Mouse (Mus musculus): Measurements from ENCODE around the gene Fam98a.

Gene Fam98a

DNA sequence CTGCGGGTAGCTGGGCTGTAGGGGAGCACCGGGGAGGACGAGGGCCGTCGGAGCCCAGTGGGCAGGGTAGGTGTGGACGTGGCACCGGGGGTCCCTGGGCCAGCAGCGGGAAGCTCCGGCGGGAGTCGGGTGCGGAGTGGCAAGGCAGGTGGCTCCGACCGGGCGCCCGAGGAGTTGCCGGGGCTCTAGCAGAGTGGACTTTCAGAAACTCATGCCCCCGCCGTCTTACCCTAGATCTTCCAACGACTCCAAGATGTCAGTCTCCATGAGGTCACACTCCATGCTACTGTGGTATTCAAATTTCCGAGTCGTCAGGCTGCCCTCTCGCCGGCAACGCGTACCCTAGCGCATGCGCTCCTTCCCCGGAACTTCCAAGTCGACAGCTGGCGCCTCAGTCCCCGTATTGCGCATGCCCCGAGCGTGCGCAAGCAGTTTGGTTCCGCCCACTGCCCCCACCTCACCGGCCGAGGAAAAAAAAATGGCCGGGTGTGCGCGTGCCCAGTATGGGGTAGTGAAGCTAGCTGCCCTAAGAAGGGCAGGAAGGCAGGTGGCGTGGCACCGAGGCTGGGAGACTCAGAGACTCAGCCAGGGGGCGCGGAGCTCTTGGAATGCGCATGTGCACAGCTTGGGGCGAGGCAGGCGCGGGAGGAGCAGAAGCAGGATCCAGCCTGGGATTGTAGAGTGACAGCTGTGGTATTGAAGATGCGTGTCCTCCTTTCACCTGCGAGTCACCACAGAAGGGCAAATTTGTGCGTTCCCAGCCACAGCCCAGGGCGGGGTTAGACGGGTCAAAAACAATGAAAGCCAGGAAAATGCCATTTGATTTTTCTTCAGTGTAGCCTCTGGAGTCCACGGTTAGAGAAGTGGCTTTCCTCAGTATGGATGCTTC is at the start of gene Fam98a:
Gene Fam98a, minus strand, starts transcription at position 435 of the 889 bp plus-strand sequence.
- DNase-seq, result peak; percentile 98

DNA sequence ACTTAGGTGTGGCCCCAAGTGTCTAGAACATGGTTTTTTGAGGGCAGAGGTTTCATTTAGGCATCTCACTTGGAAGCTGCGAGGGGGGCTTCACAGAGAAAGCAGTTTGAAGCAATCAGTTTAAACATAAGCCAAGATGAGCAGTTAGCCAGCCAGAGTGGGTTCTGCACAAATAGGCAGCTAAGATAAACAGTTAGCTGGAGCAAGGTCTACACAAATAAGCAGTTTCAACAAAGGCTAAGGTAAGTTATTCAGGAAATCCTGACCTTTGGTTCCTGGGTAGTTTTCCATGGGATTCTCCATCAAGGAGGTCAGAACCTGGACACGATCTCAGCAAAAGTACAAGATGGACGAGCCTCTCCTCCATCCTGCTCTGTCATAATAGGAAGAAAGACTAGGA is 46.9 kb upstream of the Fam98a start:
- DNase-seq, result no peak

DNA sequence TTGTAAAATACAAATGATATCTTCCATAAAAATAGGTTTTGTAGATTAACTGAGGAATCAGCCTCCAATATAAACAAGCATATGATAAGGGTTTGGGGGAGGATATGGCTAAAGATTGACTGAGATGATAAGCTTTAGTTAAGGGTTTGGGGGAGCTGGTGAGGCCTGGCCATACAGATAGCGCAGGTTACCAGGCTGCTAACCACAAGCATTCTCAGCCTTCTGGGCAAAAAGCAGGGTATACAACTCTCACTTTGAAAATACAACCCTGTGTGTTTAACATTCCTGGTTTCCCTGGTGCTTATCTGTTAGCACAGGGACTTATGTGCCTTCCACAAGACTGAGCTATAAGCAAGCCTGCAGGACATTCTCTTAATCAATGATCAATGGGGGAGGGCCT is 31.0 kb upstream of the Fam98a start:
- DNase-seq, result no peak

DNA sequence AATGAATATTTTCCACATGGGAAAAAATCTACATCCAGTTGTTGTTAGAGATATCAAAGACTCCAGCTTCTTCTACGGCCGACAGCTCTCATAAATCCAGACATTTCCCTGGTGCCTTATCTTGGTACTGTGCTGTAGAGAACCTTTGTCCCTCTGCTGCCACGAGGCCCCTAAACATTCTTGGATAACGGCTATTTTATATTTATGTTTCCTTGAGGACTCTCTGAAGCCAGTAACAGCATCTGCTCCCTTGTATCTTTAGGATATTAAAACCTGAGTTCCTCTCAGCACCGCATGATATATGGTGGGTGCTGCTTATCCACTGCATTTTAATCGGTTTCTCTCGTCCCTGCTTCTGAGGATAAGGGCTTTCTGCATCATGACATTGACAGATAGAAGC is 23.9 kb upstream of the Fam98a start:
- no peak for DNase-seq

DNA sequence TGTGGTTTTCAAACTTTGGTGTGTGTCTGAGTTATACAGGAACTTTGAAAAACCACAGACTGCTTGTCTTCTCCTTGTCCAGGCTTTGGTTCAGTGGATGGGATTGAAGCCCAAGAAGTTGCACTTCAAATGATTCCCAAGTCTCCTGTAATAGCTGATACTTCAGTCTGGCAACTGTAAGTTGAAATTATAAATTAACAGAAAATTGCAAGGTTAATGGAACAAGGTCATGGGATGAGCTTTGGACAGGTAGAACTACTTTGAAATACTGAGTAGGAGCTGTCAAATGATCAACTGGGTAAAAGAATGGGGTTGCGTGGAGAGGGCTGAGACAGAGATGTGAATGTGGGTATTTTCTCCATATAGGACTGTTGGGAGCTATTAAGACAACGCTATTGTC is 6.3 kb upstream of the Fam98a start:
- no peak for DNase-seq

DNA sequence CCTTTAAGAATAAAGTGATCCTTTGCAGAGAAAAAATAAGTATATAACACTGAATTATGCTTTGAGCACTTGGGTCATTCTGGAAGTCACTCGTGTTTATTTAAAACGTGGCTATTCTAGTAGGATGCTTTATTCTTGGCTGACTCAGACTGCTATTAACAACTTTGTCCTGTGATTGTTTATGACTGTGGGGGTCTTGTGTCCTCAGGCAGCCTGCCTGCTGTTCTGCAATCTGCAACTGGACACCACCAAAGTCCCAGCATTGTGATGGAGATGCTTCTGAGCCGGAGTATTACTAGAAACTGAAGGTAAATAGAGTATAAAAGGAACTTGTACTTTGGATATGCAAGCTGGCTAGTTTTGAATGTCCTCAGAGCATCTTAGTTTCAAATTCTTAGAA is 5.3 kb upstream of the Fam98a start:
- DNase-seq, result no peak

DNA sequence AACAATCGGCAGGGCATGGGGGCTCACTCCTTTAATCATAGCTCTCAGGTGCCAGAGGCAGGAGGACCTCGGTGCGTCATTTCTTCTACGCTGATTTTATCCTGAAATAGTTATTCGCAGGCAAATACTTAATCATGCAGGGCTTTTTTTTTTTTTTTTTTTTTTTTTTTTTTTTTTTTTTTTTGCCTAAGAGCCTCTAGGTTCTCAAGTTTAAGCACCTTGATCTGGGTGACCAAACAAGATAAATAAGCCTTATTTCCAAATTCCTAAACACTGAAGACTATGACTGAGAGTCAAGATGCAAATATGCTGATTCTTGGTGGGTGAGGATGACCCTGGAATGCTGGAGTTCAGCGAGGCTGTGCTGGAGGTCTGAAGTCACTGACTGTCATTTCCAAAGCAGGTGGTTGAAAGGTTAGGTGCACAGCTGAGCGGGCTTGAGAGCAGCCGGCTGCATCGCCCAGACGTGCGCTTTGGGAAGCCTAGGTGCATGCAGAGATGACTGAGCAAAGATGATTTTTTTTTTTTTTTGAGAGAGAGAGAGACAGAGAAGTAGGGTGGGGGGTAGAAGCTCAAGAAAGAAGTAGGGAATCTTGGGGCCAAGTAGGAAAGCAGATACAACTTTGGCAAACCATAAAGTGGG is 854 bp downstream of the Fam98a start:
- DNase-seq, result no peak

DNA sequence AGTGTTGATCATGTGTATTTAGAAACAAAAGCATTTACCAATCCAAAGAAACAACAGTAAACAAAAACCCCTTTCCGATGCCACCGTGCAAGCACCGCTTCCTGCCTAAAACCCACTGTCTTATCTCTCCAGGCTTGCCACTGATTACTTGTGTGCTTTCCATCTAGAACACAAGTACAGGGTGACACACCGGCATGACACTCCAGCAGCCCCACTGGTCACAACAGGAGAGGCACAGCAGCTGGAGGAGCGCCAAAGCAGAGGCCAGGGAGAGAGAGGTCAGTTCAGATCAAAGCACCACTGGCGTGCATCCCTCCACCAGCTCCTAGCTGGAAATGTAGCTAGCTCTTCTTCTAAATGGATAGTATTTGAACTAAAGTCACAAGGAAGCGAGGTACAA is 7.5 kb downstream of the Fam98a start:
- DNase-seq, result no peak

DNA sequence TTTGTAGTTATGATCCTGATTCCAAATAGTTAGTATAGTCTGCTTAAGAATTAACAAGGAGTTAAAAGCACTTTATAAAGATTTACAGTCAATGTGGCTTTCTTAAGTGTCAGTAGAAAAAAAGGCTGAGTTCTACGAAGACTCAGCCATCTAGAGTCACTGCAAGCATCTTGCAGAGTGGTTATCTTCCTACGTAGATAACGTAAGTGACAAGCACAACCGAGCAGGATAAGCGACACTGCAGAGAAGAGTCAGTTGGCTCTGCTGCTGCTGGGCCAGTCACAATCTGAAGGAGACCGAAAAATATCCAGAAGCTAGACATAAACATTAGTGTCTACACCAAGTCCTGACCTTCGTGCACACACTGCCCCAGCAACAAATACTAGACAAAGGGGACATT is 8.3 kb downstream of the Fam98a start:
- no peak for DNase-seq

DNA sequence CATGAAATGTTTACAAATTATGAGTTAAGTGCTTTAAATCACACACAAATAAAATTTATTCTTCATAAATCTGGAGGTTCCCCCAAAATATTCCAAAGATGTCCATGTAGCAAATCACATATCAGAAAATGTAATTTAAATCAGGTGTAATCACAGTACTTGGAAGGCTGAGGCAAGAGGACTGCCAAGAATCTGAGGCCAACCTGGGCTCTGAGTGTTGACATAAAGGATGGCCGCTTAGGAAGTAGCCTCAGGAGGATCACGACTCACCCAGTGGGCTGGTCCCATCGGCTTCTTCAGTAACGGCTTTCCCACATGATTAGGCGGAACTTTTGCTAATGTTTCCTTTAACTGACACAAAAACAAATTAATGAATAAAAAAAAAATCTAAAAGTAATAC is 11.9 kb downstream of the Fam98a start:
- no peak for DNase-seq

DNA sequence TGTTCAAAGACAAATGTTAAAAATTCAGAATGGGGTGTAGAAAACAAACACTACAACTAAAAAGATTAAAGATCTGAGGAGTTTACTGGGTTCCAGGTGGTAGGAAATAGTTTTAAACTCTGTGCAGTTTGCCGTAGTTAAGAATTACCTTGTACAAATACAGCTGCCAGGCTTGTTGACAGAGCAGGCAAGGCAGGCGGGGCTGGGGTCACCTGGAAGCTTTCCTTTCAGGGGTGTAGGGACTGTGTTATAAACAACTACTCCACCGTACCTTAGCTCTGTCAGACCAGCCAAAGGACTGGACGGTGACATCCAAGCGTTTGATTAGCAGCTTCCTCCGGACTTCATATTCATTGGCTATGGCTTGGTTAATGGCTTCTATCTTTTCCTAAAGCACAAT is 12.6 kb downstream of the Fam98a start:
- DNase-seq, result no peak

DNA sequence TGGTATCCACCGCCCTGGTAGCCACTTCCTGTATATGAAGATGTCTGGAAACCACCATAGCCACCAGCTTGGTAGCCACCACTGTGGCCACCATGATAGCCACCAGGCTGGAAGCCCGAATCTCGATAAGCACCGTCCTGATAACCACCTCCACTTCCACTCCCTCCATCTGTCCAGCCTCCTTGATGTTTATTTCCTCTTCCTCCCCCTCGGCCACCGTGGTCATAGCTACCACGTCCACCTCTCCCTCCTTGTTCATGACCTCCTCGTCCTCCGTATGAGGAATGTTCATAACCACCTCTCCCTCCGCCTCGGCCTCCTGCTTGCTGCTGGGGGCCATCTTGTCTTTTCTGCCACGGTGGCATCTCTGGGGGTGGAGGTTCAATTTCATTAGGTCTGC is 13.3 kb downstream of the Fam98a start:
- DNase-seq, result no peak

DNA sequence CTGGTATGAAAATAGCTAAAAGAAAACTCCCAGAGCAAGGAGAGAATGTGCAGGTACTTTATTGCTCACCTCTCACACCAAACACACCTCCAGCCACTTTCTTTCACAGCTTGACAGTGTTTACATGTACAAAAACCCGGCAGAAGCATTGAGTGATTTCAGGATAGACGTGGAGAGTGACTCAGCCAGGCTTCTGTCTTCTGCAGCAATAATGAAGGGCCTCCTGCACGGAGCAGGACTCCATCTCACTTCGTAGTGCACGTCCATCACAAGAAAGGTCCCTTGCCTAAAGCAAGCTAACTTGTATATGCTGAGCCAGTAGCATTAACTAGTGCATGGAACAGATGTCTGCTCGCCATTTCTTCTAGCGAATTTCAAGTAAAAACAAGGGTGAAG is 14.7 kb downstream of the Fam98a start:
- no peak for DNase-seq

DNA sequence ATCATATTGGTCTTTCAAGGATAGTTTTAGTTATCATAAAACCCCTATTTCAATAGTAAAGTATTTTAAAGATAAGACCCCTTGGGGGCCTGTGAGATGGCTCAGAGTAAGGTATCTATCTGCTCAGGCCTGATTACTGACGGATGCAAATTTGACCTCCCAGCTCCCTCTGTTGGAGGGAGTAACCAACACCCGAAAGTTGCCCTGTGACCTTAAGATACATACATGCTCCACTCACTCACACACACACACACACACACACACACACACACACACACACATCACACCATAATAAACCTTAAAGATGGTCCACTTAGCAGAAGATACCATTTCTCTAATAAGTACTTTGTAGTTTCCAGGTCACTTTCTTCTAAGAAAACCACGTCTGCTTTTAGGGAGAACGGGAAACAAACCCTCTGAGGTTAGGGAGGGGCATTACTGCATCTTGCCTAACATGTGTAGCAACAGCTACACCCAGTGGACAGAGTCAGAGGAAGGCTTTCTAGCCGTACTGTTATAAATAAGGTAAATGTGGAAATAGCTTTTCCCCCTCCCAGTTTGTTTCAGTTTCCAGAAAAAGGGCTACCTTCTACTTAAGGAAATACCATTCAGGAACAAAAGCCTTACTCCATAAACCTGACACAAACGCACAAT is 15.2 kb downstream of the Fam98a start:
- DNase-seq, result peak; percentile 63

DNA sequence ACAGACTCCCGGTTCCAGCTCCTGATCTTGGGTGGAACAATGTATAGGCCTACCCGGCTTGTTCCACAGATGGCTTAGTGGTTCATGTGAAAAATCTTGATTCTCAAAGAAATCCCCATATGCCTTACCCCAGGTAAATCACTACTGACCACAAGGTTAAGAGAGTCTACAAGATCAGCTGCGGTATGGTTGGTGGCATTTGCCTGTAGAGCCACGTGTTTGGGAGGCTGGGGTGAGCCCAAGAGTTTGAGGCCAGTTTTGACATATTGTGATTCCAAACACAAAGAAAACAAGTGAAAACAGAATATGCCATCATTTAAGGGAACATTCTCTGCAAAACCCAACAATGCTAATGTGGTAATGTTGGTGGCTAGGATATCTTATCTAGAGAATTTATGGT is 16.1 kb downstream of the Fam98a start:
- DNase-seq, result no peak

DNA sequence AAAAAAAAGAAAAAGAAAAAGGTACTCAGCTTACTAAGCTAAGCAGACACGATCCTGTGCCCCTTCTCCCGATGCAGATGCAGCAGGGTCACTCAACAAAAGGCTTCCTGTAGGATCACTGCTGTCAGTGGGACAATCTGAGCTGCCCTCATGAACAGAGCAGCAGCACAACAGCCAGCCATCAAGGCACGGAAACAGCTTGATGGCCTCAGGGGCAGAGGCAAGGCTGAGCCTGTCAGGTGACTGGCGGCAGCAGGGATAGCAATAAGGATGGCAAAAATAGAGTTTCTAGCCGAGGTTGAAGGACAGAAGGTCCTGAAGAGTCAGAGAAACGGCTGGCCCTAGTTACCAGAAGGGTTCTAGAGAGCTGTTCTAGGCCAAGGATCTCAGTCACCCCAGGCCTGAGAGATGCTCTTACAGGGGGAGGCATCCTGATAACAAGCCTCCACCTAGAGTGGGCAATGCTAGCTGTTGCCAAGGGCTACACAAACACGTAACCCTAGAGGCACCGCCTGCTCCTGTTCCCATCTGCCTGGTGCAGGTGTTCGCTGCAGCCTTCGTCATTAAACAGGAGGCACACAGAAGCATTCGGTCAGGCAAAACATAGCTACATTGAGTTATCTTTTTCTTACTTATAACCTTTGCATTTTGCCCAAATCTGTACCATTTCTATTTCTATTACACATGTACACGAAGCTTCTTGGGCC is 17.3 kb downstream of the Fam98a start:
- no peak for DNase-seq

DNA sequence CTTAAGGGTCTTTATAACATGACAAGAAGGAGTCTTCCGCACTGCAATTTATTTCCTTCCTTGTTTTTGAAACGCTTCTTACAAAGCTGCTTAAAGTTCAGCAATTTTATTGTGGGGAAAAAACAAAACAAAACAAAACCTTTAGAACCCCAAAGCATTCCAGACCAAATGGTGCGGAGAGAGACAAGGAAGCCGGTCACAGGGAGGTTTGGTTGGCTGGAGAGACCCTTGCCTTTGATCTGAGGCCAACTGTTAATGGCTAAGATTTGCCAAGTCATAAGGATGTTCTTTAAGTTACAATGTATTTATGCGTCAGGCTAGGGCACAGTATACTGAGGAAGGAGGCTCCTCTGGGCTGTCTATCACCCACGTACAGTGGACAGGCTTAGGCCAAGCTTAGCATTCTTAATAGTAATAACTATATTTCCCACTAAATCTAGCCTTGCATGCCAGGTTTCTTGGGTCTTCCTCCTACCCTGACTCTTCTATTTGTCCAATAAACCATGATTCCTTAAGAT is 19.2 kb downstream of the Fam98a start:
- no peak for DNase-seq

DNA sequence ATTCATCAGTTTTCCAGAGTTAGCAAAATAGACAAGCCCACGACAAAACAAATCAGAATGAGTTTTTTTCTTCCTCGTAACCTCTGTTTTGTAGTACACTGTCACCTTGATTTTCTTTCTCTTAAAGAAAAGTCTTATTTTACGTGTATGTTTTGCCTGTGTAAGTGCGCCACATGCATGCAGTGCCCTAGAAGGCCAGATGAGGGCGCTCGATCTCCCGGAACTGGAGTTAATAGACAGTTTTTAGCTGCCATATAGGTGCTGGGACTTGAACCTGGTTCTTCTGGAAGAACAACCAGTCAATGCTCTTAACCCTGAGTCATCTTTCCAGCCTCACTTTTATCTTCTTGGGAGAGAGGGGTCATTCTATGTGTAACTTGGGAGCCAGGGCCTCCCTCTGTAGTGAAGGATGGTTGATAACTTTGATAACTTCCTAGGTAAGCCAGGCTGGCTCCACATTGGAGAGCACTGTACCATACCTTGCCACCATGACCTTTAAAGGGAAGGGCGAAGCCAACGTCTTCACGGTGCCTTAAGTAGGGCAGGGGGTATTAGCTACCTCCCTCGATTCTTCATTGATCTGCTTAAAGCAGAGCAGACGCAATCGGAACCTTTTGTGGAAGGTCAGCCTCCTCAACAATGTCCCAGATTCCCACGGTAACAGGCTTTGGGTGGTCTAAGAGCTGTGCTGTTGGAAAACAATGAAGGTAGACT is 22.4 kb downstream of the Fam98a start:
- no peak for DNase-seq

DNA sequence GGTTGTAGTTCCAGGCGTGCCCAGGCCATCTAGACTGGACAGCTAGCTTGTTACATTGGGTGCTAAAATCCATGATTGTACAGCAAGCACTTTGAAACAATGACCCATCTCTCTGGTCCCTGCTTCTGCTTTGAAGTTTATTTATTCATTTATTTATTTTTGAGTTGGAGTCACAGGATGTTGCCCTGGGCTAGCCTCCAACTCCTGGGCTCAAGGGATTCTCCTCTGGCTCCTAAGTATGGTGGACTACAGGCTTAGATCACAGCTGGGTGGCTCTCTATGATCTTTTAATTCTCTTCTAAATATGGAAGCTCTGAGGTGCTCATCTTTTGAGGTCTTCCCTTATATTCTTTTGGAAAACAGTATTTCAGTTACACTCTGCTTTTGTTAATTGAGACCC is 25.3 kb downstream of the Fam98a start:
- no peak for DNase-seq

DNA sequence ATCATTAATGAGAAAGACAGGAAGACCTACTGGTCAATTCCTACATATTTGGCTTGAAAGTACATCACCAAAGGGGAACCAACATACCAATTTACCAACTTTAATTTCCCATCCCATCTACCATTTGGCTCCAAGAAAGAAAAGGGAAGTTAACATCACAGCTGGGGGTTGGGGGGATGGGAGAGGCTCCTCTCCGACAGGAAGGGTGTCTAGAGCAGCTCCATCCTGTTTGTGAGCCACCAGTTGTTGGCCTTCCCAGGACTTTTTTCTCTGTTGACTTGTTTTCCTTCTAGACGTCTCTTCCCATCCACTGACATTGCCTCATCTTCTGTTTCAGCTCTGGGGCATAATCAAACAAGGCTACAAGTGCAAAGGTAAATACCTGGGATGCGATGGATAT is 27.9 kb downstream of the Fam98a start:
- peak; percentile 58 for DNase-seq

DNA sequence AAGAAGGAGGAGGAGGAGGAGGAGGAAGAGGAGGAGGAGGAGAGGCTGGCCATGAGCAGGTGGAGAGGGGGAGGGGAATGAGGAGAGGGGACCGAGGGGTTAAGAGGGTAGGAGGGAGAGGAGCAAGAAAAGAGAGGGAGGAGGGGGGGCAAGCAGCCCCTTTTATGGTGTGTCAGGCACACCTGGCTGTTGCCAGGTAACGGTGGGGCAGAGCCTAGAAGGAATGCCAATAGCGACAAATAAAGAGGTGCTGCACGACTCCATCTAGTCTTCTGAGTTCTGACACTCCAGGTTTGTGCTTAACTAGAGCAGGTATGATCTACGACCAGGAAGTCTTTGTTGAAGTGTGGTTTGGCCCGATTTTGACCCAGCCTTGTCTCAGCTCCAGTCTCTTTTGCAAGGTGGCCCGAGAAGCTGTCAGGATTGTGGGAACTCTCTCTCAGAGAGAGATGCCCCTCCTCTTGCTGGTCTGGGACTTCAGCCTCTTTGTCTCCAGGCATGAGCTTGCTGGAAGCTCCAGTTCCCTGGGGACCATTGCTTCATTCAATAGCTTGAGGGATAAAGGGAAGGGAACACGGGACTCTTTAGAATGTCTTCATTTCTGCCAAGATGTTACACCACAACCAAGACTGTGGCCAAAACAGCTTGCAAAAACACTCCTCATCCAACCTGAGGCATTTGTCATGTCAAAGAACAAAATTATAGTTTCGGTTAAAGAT is 29.2 kb downstream of the Fam98a start:
- DNase-seq, result no peak
